Mouse (Mus musculus) heart, embryonic 10.5 days (tissue): Measurements from ENCODE around the gene Dcaf5. TPM values are rescaled to one million over a fixed set of nuclear protein-coding genes. Genes with fewer than 3 reads are reported as not detected.

ENCODE experiments used
- DNase-seq: peaks from one replicate; pipeline ENCODE4 v3.0.0-alpha.2; 2017; ENCODE audit warnings: low spot score
- H3K27ac ChIP-seq: fragments of 300-500 bp; sonication (generic); 2 replicates; pipeline ENCODE4 v1.5.1; 2016; ENCODE audit warnings: mild to moderate bottlenecking
- H3K27me3 ChIP-seq: fragments of 300-500 bp; sonication (generic); 2 replicates; pipeline ENCODE4 v1.6.1; 2016; ENCODE audit warnings: mild to moderate bottlenecking; ENCODE audit not compliant: poor library complexity, insufficient read depth, severe bottlenecking
- H3K36me3 ChIP-seq: fragments of 300-500 bp; sonication (generic); 2 replicates; pipeline ENCODE4 v1.6.1; 2016; ENCODE audit warnings: mild to moderate bottlenecking, moderate library complexity
- H3K4me1 ChIP-seq: fragments of 300-500 bp; sonication (generic); 2 replicates; pipeline ENCODE4 v1.6.1; 2016; ENCODE audit warnings: mild to moderate bottlenecking
- H3K4me3 ChIP-seq: fragments of 300-500 bp; sonication (generic); 2 replicates; pipeline ENCODE4 v1.5.1; 2016; ENCODE audit warnings: mild to moderate bottlenecking, moderate library complexity
- H3K9me3 ChIP-seq: fragments of 300-500 bp; sonication (generic); 2 replicates; pipeline ENCODE4 v1.6.1; 2016; ENCODE audit warnings: mild to moderate bottlenecking, moderate library complexity
- WGBS: fragments of 180-500 bp; shearing (Covaris S2); methylation state at CpG from one replicate; pipeline ENCODE4 v1.1.7; 2016; 5-methylcytosine and 5-hydroxymethylcytosine counted together
- polyA plus RNA-seq: library from polyadenylated mRNA; unstranded; fragments of >200 nt; fragmentation: Nextera tagmentation; extraction: Ambion mirVana; gene quantifications from 2 replicates; pipeline ENCODE4 v1.2.1, GENCODE M21; 2016

Dcaf5 gene
- polyA plus RNA-seq, 1 experiment from 2014 or later, result 8.5 TPM

GRCm38 (mm10) chr12:80396397-80396796 is 40.0 kb downstream of the Dcaf5 start:
- Histone ChIP-seq H3K9me3 (no peaks in the 10 kb centered on the region), H3K36me3 (peaks cover 64% of the 10 kb centered on the region), H3K27ac (no peak overlapping the region), H3K4me1 (no peaks in the 10 kb centered on the region), H3K27me3 (no peaks in the 10 kb centered on the region), H3K4me3 (no peak overlapping the region)
- 75% methylated on average over 6 of the region's 6 CpGs for WGBS
- DNase-seq, result no peak

- Histone ChIP-seq H3K9me3 (no peaks in the 10 kb centered on the region), H3K36me3 (peaks cover 60% of the 10 kb centered on the region), H3K27ac (no peak overlapping the region), H3K4me1 (no peaks in the 10 kb centered on the region), H3K27me3 (no peaks in the 10 kb centered on the region), H3K4me3 (no peak overlapping the region)
- DNase-seq, result no peak
- 93% methylated on average over 4 of the region's 4 CpGs for WGBS
Observed at GRCm38 (mm10) chr12:80395270-80395669, 41.1 kb downstream of the Dcaf5 start.

GRCm38 (mm10) chr12:80394045-80394444 is 42.4 kb downstream of the Dcaf5 start:
- H3K4me1 ChIP-seq, result no peaks in the 10 kb centered on the region
- H3K36me3 ChIP-seq, result peaks cover 58% of the 10 kb centered on the region
- no peak for DNase-seq
- no peak overlapping the region for H3K4me3 ChIP-seq
- H3K9me3 ChIP-seq, result no peaks in the 10 kb centered on the region
- 80% methylated on average over 2 of the region's 2 CpGs for WGBS
- no peaks in the 10 kb centered on the region for H3K27me3 ChIP-seq
- no peak overlapping the region for H3K27ac ChIP-seq

- H3K4me1 ChIP-seq, result peaks cover 3% of the 10 kb centered on the region; the same call in 1 of the 2 replicates
- H3K27me3 ChIP-seq, result no peaks in the 10 kb centered on the region
- no peak overlapping the region for H3K27ac ChIP-seq
- 65% methylated on average over 3 of the region's 3 CpGs for WGBS
- H3K36me3 ChIP-seq, result peaks cover 30% of the 10 kb centered on the region
- H3K9me3 ChIP-seq, result no peaks in the 10 kb centered on the region
- no peak for DNase-seq
- no peak overlapping the region for H3K4me3 ChIP-seq
Observed at GRCm38 (mm10) chr12:80389448-80389847, 47.0 kb downstream of the Dcaf5 start.

GRCm38 (mm10) chr12:80387326-80387725 is 49.1 kb downstream of the Dcaf5 start:
- no peaks in the 10 kb centered on the region for H3K9me3 ChIP-seq
- no peaks in the 10 kb centered on the region for H3K27me3 ChIP-seq
- peaks cover 36% of the 10 kb centered on the region for H3K36me3 ChIP-seq
- peaks cover 14% of the 10 kb centered on the region; the same call in 1 of the 2 replicates for H3K4me1 ChIP-seq
- H3K27ac ChIP-seq, result no peak overlapping the region
- no peak for DNase-seq
- WGBS, result 95% methylated on average over 5 of the region's 5 CpGs
- no peak overlapping the region for H3K4me3 ChIP-seq

- Histone ChIP-seq H3K36me3 (peaks cover 31% of the 10 kb centered on the region), H3K9me3 (no peaks in the 10 kb centered on the region), H3K4me1 (peaks cover 19% of the 10 kb centered on the region), H3K27me3 (no peaks in the 10 kb centered on the region), H3K27ac (no peak overlapping the region), H3K4me3 (no peak overlapping the region)
- 45% methylated on average over 1 of the region's 1 CpGs for WGBS
- DNase-seq, result no peak
Observed at GRCm38 (mm10) chr12:80385361-80385760, 51.0 kb downstream of the Dcaf5 start.

GRCm38 (mm10) chr12:80383478-80383877 is 52.9 kb downstream of the Dcaf5 start:
- H3K27me3 ChIP-seq, result no peaks in the 10 kb centered on the region
- no peak overlapping the region for H3K27ac ChIP-seq
- no peak for DNase-seq
- H3K9me3 ChIP-seq, result no peaks in the 10 kb centered on the region
- WGBS, result 74% methylated on average over 8 of the region's 8 CpGs
- peaks cover 39% of the 10 kb centered on the region for H3K36me3 ChIP-seq
- no peak overlapping the region for H3K4me3 ChIP-seq
- H3K4me1 ChIP-seq, result peaks cover 28% of the 10 kb centered on the region

GRCm38 (mm10) chr12:80382794-80383193 is 53.6 kb downstream of the Dcaf5 start:
- Histone ChIP-seq H3K4me3 (no peak overlapping the region), H3K9me3 (no peaks in the 10 kb centered on the region), H3K27me3 (no peaks in the 10 kb centered on the region), H3K27ac (no peak overlapping the region), H3K4me1 (peaks cover 28% of the 10 kb centered on the region), H3K36me3 (peaks cover 38% of the 10 kb centered on the region)
- 70% methylated on average over 2 of the region's 2 CpGs for WGBS
- DNase-seq, result no peak

- Histone ChIP-seq H3K9me3 (no peaks in the 10 kb centered on the region), H3K4me3 (no peak overlapping the region), H3K36me3 (peaks cover 45% of the 10 kb centered on the region), H3K27me3 (no peaks in the 10 kb centered on the region), H3K27ac (peak overlapping the region; percentile 65), H3K4me1 (peaks cover 28% of the 10 kb centered on the region)
- 82% methylated on average over 10 of the region's 10 CpGs for WGBS
- DNase-seq, result no peak
Observed at GRCm38 (mm10) chr12:80379831-80380457, 56.5 kb downstream of the Dcaf5 start.

- DNase-seq, result no peak
- Histone ChIP-seq H3K27ac (no peak overlapping the region), H3K27me3 (no peaks in the 10 kb centered on the region), H3K4me1 (peaks cover 25% of the 10 kb centered on the region), H3K36me3 (peaks cover 50% of the 10 kb centered on the region), H3K9me3 (no peaks in the 10 kb centered on the region), H3K4me3 (no peak overlapping the region)
- 83% methylated on average over 4 of the region's 4 CpGs for WGBS
Observed at GRCm38 (mm10) chr12:80379393-80379792, 57.0 kb downstream of the Dcaf5 start.

- H3K4me1 ChIP-seq, result peaks cover 14% of the 10 kb centered on the region
- WGBS, result 50% methylated on average over 1 of the region's 1 CpGs
- no peaks in the 10 kb centered on the region for H3K27me3 ChIP-seq
- no peak for DNase-seq
- H3K36me3 ChIP-seq, result peaks cover 53% of the 10 kb centered on the region
- no peaks in the 10 kb centered on the region for H3K9me3 ChIP-seq
- no peak overlapping the region for H3K27ac ChIP-seq
- H3K4me3 ChIP-seq, result no peak overlapping the region
Observed at GRCm38 (mm10) chr12:80377604-80378003, 58.8 kb downstream of the Dcaf5 start.

- DNase-seq, result no peak
- whole genome bisulfite sequencing, result 91% methylated on average over 4 of the region's 4 CpGs
- no peaks in the 10 kb centered on the region for H3K9me3 ChIP-seq
- no peak overlapping the region for H3K4me3 ChIP-seq
- H3K27ac ChIP-seq, result no peak overlapping the region
- H3K4me1 ChIP-seq, result peaks cover 13% of the 10 kb centered on the region
- H3K36me3 ChIP-seq, result peaks cover 65% of the 10 kb centered on the region
- H3K27me3 ChIP-seq, result no peaks in the 10 kb centered on the region
Observed at GRCm38 (mm10) chr12:80375721-80376120, 60.7 kb downstream of the Dcaf5 start.

GRCm38 (mm10) chr12:80374736-80375135 is 61.7 kb downstream of the Dcaf5 start:
- Histone ChIP-seq H3K4me1 (peaks cover 3% of the 10 kb centered on the region; the same call in 1 of the 2 replicates), H3K4me3 (no peak overlapping the region), H3K27ac (no peak overlapping the region), H3K27me3 (no peaks in the 10 kb centered on the region), H3K36me3 (peaks cover 61% of the 10 kb centered on the region), H3K9me3 (no peaks in the 10 kb centered on the region)
- no peak for DNase-seq
- WGBS, result 76% methylated on average over 2 of the region's 2 CpGs

GRCm38 (mm10) chr12:80372946-80373345 is 63.5 kb downstream of the Dcaf5 start:
- Histone ChIP-seq H3K27ac (no peak overlapping the region), H3K9me3 (no peaks in the 10 kb centered on the region), H3K27me3 (no peaks in the 10 kb centered on the region), H3K4me1 (peaks cover 1% of the 10 kb centered on the region; the same call in 1 of the 2 replicates), H3K36me3 (peaks cover 49% of the 10 kb centered on the region), H3K4me3 (no peak overlapping the region)
- no peak for DNase-seq
- WGBS, result 94% methylated on average over 8 of the region's 8 CpGs
